Mouse (Mus musculus) CH12.LX (cell line): Measurements from ENCODE around the gene Stat5b. TPM values are rescaled to one million over a fixed set of nuclear protein-coding genes. Genes with fewer than 3 reads are reported as not detected.

Experiments
- DNase-seq: peaks from one replicate; pipeline ENCODE4 v3.0.0-alpha.2; 2013; ENCODE audit errors: extremely low read depth
- H3K27ac ChIP-seq: 2 replicates; pipeline ENCODE4 v1.5.1; 2012; ENCODE audit warnings: low read depth, mild to moderate bottlenecking, control low read depth, moderate library complexity; ENCODE audit not compliant: insufficient read depth
- H3K27me3 ChIP-seq: replicated peaks from 2 replicates; pipeline ENCODE3; 2012; ENCODE audit warnings: inconsistent platforms
- H3K36me3 ChIP-seq, 2 experiments: replicated peaks in 1 of 2; 2 replicates each; pipeline versions ENCODE3 to v1.6.1; 2012; ENCODE audit warnings: inconsistent platforms in 1 of 2, low read length in 1 of 2, mild to moderate bottlenecking in 1 of 2, mixed read lengths in 1 of 2, moderate library complexity in 1 of 2; ENCODE audit not compliant: control insufficient read depth in 1 of 2, insufficient read depth in 1 of 2
- H3K4me1 ChIP-seq, 2 experiments: 2 replicates each; pipeline ENCODE4 v1.6.1; 2012; ENCODE audit warnings: inconsistent platforms in 1 of 2, moderate library complexity in 1 of 2; ENCODE audit not compliant: insufficient read depth in 2 of 2, control insufficient read depth in 1 of 2
- H3K4me2 ChIP-seq: 2 replicates; pipeline ENCODE4 v1.6.1; 2012; ENCODE audit warnings: low read depth, mild to moderate bottlenecking, control low read depth; ENCODE audit not compliant: poor library complexity, insufficient read depth, severe bottlenecking
- H3K4me3 ChIP-seq, 3 experiments: fragments of 150-350 bp in 1 of 3; sonication (generic) in 1 of 3; replicated peaks in 1 of 3; 2 replicates each; pipeline versions ENCODE3 to v1.5.1; 2011 to 2012; ENCODE audit warnings: low read depth in 2 of 3, low read length in 2 of 3, mild to moderate bottlenecking in 2 of 3, moderate library complexity in 2 of 3, control low read depth in 1 of 3, improper control_type of control experiment in 1 of 3, inconsistent platforms in 1 of 3, mixed read lengths in 1 of 3; ENCODE audit not compliant: poor library complexity in 1 of 3
- H3K79me2 ChIP-seq: replicated peaks from 2 replicates; pipeline ENCODE4 v1.6.1; 2012; ENCODE audit warnings: mild to moderate bottlenecking, moderate library complexity; ENCODE audit not compliant: control insufficient read depth, poor library complexity, insufficient read depth, severe bottlenecking; ENCODE audit errors: extremely low read depth
- H3K9ac ChIP-seq: 2 replicates; pipeline ENCODE4 v1.6.1; 2012; ENCODE audit warnings: low read depth, mild to moderate bottlenecking, control low read depth, moderate library complexity; ENCODE audit not compliant: insufficient read depth
- H3K9me3 ChIP-seq: replicated peaks from 2 replicates; pipeline ENCODE3; 2012; ENCODE audit warnings: low read length, inconsistent platforms, mixed read lengths
- BHLHE40 ChIP-seq: IDR thresholded peaks from 2 replicates; pipeline ENCODE4 v1.6.1; 2011; ENCODE audit warnings: mild to moderate bottlenecking, low read depth, low read length, improper control_type of control experiment
- IRF4 ChIP-seq: IDR thresholded peaks from 2 replicates; pipeline ENCODE4 v1.6.1; 2014; ENCODE audit warnings: low read depth, mild to moderate bottlenecking, inconsistent platforms, low read length, improper control_type of control experiment
- KAT2A ChIP-seq: IDR thresholded peaks from 2 replicates; pipeline ENCODE4 v1.6.1; 2012; ENCODE audit warnings: low read length, improper control_type of control experiment, inconsistent platforms; ENCODE audit not compliant: insufficient replicate concordance
- MAX ChIP-seq: IDR thresholded peaks from 2 replicates; pipeline ENCODE4 v1.6.1; 2011; ENCODE audit warnings: low read length, improper control_type of control experiment
- MXI1 ChIP-seq: IDR thresholded peaks from 2 replicates; pipeline ENCODE4 v1.6.1; 2011; ENCODE audit warnings: mild to moderate bottlenecking, low read depth, low read length, improper control_type of control experiment
- MYC ChIP-seq: IDR thresholded peaks from 2 replicates; pipeline ENCODE4 v1.6.1; 2011; ENCODE audit warnings: low read depth, mild to moderate bottlenecking, improper control_type of control experiment, low read length
- NELFE ChIP-seq: IDR thresholded peaks from 2 replicates; pipeline ENCODE4 v1.6.1; 2011; ENCODE audit warnings: low read depth, low read length, improper control_type of control experiment
- NRF1 ChIP-seq: IDR thresholded peaks from 2 replicates; pipeline ENCODE4 v1.6.1; 2014; ENCODE audit warnings: low read depth, mild to moderate bottlenecking, inconsistent platforms, low read length, improper control_type of control experiment, moderate library complexity
- POLR2AphosphoS2 ChIP-seq: IDR thresholded peaks from 2 replicates; pipeline ENCODE4 v1.6.1; 2011; ENCODE audit warnings: low read depth, low read length, improper control_type of control experiment
- RAD21 ChIP-seq: IDR thresholded peaks from 2 replicates; pipeline ENCODE4 v1.6.1; 2011; ENCODE audit warnings: low read depth, mild to moderate bottlenecking, low read length, improper control_type of control experiment, moderate library complexity
- RCOR1 ChIP-seq: conservative IDR thresholded peaks from 2 replicates; pipeline ENCODE4 v1.6.1; 2012; ENCODE audit warnings: low read depth, mild to moderate bottlenecking, inconsistent platforms, low read length, improper control_type of control experiment
- TCF12 ChIP-seq: IDR thresholded peaks from 2 replicates; pipeline ENCODE4 v1.6.1; 2014; ENCODE audit warnings: low read depth, mild to moderate bottlenecking, inconsistent platforms, low read length, improper control_type of control experiment
- USF1 ChIP-seq: IDR thresholded peaks from 2 replicates; pipeline ENCODE4 v1.6.1; 2014; ENCODE audit warnings: low read depth, mild to moderate bottlenecking, inconsistent platforms, low read length, improper control_type of control experiment
- ZC3H11A ChIP-seq: IDR thresholded peaks from 2 replicates; pipeline ENCODE4 v1.6.1; 2012; ENCODE audit warnings: low read depth, mild to moderate bottlenecking, inconsistent platforms, low read length, improper control_type of control experiment
- ZKSCAN1 ChIP-seq: IDR thresholded peaks from 2 replicates; pipeline ENCODE4 v1.6.1; 2012; ENCODE audit warnings: low read depth, inconsistent platforms, low read length, improper control_type of control experiment, borderline replicate concordance
- dilution Hi-C: fragments of 300-500 bp; cut with MboI; formaldehyde crosslinking; loops from 2 replicates; pipeline ENCODE4 v1.14.3; 2020; ENCODE audit warnings: low sequenced_read_pairs; ENCODE audit not compliant: extremely low pct_unique_long_range_greater_than_20kb, extremely low pct_ligation_motif_present
- in situ Hi-C: fragments of 300-500 bp; cut with MboI; formaldehyde crosslinking; loops from 3 replicates; pipeline ENCODE4 v1.14.3; 2019; ENCODE audit warnings: low sequenced_read_pairs, low pct_ligation_motif_present, low pct_unique_long_range_greater_than_20kb, mixed read lengths
- polyA plus RNA-seq: library from polyadenylated mRNA; unstranded; fragments of >175 nt; gene quantifications from 2 replicates; pipeline ENCODE4 v1.2.1, GENCODE M21; 2012; ENCODE audit warnings: low read depth; ENCODE audit not compliant: insufficient read length
- total RNA-seq, 2 experiments: library from RNA; depleted of rRNA; stranded (reverse); fragments of 300-350 nt in 1 of 2; fragments of >200 nt in 1 of 2; gene quantifications; 2 replicates each; pipeline ENCODE4 v1.2.3; 2012 to 2014

The Stat5b gene
- total and polyA plus RNA-seq, 3 experiments = 11.4 to 24.4 (median 14.0) TPM

- no peak for TF ChIP-seq USF1
- no peak for TF ChIP-seq ZC3H11A
- TF ChIP-seq IRF4 = no peak
- TF ChIP-seq RCOR1 = no peak
- no peak for TF ChIP-seq ZKSCAN1
- TF ChIP-seq KAT2A = no peak
- TF ChIP-seq NRF1 = no peak
- in situ Hi-C loops (no loop called here), dilution Hi-C loops (no loop called here)
Measured at GRCm38 (mm10) chr11:100750127-100750526, 100.4 kb downstream of the Stat5b start.

GRCm38 (mm10) chr11:100749469-100749868 is 101.1 kb downstream of the Stat5b start:
- 0 out of 4 replicates have a peak, but pooled peaks cover 0 to 3% of the 10 kb centered on the region in 2 experiments for H3K4me1 ChIP-seq
- dilution Hi-C loops = no loop called here
- H3K27me3 ChIP-seq = no peaks in the 10 kb centered on the region
- H3K4me2 ChIP-seq = no peak overlapping the region
- no peak for DNase-seq
- in situ Hi-C loops = no loop called here
- H3K9ac ChIP-seq = no peak overlapping the region
- peaks cover 3% of the 10 kb centered on the region for H3K9me3 ChIP-seq
- no peaks in the 10 kb centered on the region for H3K79me2 ChIP-seq
- H3K27ac ChIP-seq = no peak overlapping the region
- peaks cover 32 to 92% of the 10 kb centered on the region in 2 experiments for H3K36me3 ChIP-seq
- TF ChIP-seq MYC (no peak), MAX (no peak), USF1 (no peak), MXI1 (no peak), RCOR1 (no peak), RAD21 (no peak), NELFE (no peak), IRF4 (no peak), TCF12 (no peak), BHLHE40 (no peak), ZKSCAN1 (no peak), POLR2AphosphoS2 (no peak)
- TF ChIP-seq, all 38 proteins: peak for 0
- H3K4me3 ChIP-seq = no peak overlapping the region

More at GRCm38 (mm10) chr11:100750127-100750526, 100.4 kb downstream of the Stat5b start:
- 0 out of 4 replicates have a peak, but pooled peaks cover 0 to 3% of the 10 kb centered on the region in 2 experiments for H3K4me1 ChIP-seq
- no peak overlapping the region for H3K4me3 ChIP-seq
- no peak overlapping the region for H3K9ac ChIP-seq
- H3K9me3 ChIP-seq = peaks cover 3% of the 10 kb centered on the region
- H3K79me2 ChIP-seq = no peaks in the 10 kb centered on the region
- H3K36me3 ChIP-seq = peaks cover 33 to 93% of the 10 kb centered on the region in 2 experiments
- H3K27ac ChIP-seq = no peak overlapping the region
- H3K27me3 ChIP-seq = no peaks in the 10 kb centered on the region
- DNase-seq = no peak
- no peak overlapping the region for H3K4me2 ChIP-seq
